Mouse (Mus musculus): ENCODE results near the gene Etv6. TPM values are rescaled to one million over a fixed set of nuclear protein-coding genes. Genes with fewer than 3 reads are reported as not detected.

Gene Etv6
- total and polyA plus RNA-seq, 2 experiments = 4.1 to 8.6 TPM

- peak overlapping the region; percentile 91 for H3K4me3 ChIP-seq (ENCODE audit: insufficient read depth, low read depth, low read length)
- under 1% methylated on average over 55 of the region's 55 CpGs for WGBS
- H3K27me3 ChIP-seq (ENCODE audit: control insufficient read depth, insufficient read depth, low read length) = no peaks in the 10 kb centered on the region
- no peaks in the 10 kb centered on the region for H3K36me3 ChIP-seq (ENCODE audit: control insufficient read depth, insufficient read depth, low read length)
- peaks cover 11% of the 10 kb centered on the region; the same call in 1 of the 2 replicates for H3K79me2 ChIP-seq (ENCODE audit: control insufficient read depth, insufficient read depth, low read length)
- peak overlapping the region; percentile 100 for H3K27ac ChIP-seq (replicated peaks; ENCODE audit: insufficient read depth, low read depth, low read length)
- H3K4me1 ChIP-seq (ENCODE audit: control insufficient read depth, insufficient read depth, low read length) = peaks cover 15% of the 10 kb centered on the region
- peak; percentile 68 for DNase-seq (ENCODE audit: extremely low read depth, low read depth, low spot score)
- TF ChIP-seq POLR2A (IDR thresholded peaks at IDR 0.05; ENCODE audit: extremely low read depth, insufficient read depth, low read length) (peak; percentile 76), CTCF (IDR thresholded peaks at IDR 0.05; ENCODE audit: low read depth, low read length) (no peak)
- H3K9ac ChIP-seq (ENCODE audit: low read depth, low read length) = peak overlapping the region; percentile 97
Observed at GRCm38 (mm10) chr6:134034904-134035489, 503 bp upstream of the Etv6 start.

GRCm38 (mm10) chr6:134036491-134036911, 1.0 kb downstream of the Etv6 start:
- 4% methylated on average over 8 of the region's 8 CpGs for WGBS
- Histone ChIP-seq H3K4me1 (ENCODE audit: control insufficient read depth, insufficient read depth, low read length) (peaks cover 17% of the 10 kb centered on the region), H3K27me3 (ENCODE audit: control insufficient read depth, insufficient read depth, low read length) (no peaks in the 10 kb centered on the region), H3K36me3 (ENCODE audit: control insufficient read depth, insufficient read depth, low read length) (no peaks in the 10 kb centered on the region), H3K9ac (ENCODE audit: low read depth, low read length) (peak overlapping the region; percentile 97), H3K4me3 (ENCODE audit: insufficient read depth, low read depth, low read length) (peak overlapping the region; percentile 91), H3K79me2 (ENCODE audit: control insufficient read depth, insufficient read depth, low read length) (peaks cover 25% of the 10 kb centered on the region), H3K27ac (replicated peaks; ENCODE audit: insufficient read depth, low read depth, low read length) (peak overlapping the region; percentile 100)
- TF ChIP-seq POLR2A (IDR thresholded peaks at IDR 0.05; ENCODE audit: extremely low read depth, insufficient read depth, low read length) = no peak
- TF ChIP-seq CTCF (IDR thresholded peaks at IDR 0.05; ENCODE audit: low read depth, low read length) = no peak
- no peak for DNase-seq (ENCODE audit: extremely low read depth, low read depth, low spot score)

GRCm38 (mm10) chr6:134036951-134037431, 1.5 kb downstream of the Etv6 start:
- TF ChIP-seq CTCF (IDR thresholded peaks at IDR 0.05; ENCODE audit: low read depth, low read length) = no peak
- no peak for TF ChIP-seq POLR2A (IDR thresholded peaks at IDR 0.05; ENCODE audit: extremely low read depth, insufficient read depth, low read length)
- peaks cover 30% of the 10 kb centered on the region for H3K79me2 ChIP-seq (ENCODE audit: control insufficient read depth, insufficient read depth, low read length)
- H3K27ac ChIP-seq (replicated peaks; ENCODE audit: insufficient read depth, low read depth, low read length) = peak overlapping the region; percentile 20; the same call in 1 of the 2 replicates
- H3K36me3 ChIP-seq (ENCODE audit: control insufficient read depth, insufficient read depth, low read length) = no peaks in the 10 kb centered on the region
- H3K9ac ChIP-seq (ENCODE audit: low read depth, low read length) = peak overlapping the region; percentile 31; the same call in 1 of the 2 replicates
- peak overlapping the region; percentile 91 for H3K4me3 ChIP-seq (ENCODE audit: insufficient read depth, low read depth, low read length)
- peaks cover 17% of the 10 kb centered on the region for H3K4me1 ChIP-seq (ENCODE audit: control insufficient read depth, insufficient read depth, low read length)
- 11% methylated on average over 3 of the region's 3 CpGs for WGBS
- no peaks in the 10 kb centered on the region for H3K27me3 ChIP-seq (ENCODE audit: control insufficient read depth, insufficient read depth, low read length)
- peak; percentile 54 for DNase-seq (ENCODE audit: extremely low read depth, low read depth, low spot score)

GRCm38 (mm10) chr6:134037960-134038359, 2.5 kb downstream of the Etv6 start:
- H3K9ac ChIP-seq (ENCODE audit: low read depth, low read length) = no peak overlapping the region
- peaks cover 33% of the 10 kb centered on the region for H3K79me2 ChIP-seq (ENCODE audit: control insufficient read depth, insufficient read depth, low read length)
- DNase-seq (ENCODE audit: extremely low read depth, low read depth, low spot score) = no peak
- H3K27me3 ChIP-seq (ENCODE audit: control insufficient read depth, insufficient read depth, low read length) = no peaks in the 10 kb centered on the region
- TF ChIP-seq CTCF (IDR thresholded peaks at IDR 0.05; ENCODE audit: low read depth, low read length) (no peak), POLR2A (IDR thresholded peaks at IDR 0.05; ENCODE audit: extremely low read depth, insufficient read depth, low read length) (no peak)
- no peak overlapping the region for H3K4me3 ChIP-seq (ENCODE audit: insufficient read depth, low read depth, low read length)
- H3K36me3 ChIP-seq (ENCODE audit: control insufficient read depth, insufficient read depth, low read length) = no peaks in the 10 kb centered on the region
- peaks cover 17% of the 10 kb centered on the region for H3K4me1 ChIP-seq (ENCODE audit: control insufficient read depth, insufficient read depth, low read length)
- H3K27ac ChIP-seq (replicated peaks; ENCODE audit: insufficient read depth, low read depth, low read length) = no peak overlapping the region
- WGBS = 79% methylated on average over 10 of the region's 10 CpGs

GRCm38 (mm10) chr6:134038881-134039280, 3.4 kb downstream of the Etv6 start:
- Histone ChIP-seq H3K9ac (ENCODE audit: low read depth, low read length) (peak overlapping the region; percentile 29), H3K4me1 (ENCODE audit: control insufficient read depth, insufficient read depth, low read length) (peaks cover 17% of the 10 kb centered on the region), H3K36me3 (ENCODE audit: control insufficient read depth, insufficient read depth, low read length) (no peaks in the 10 kb centered on the region), H3K27me3 (ENCODE audit: control insufficient read depth, insufficient read depth, low read length) (no peaks in the 10 kb centered on the region), H3K27ac (replicated peaks; ENCODE audit: insufficient read depth, low read depth, low read length) (peak overlapping the region; percentile 90), H3K79me2 (ENCODE audit: control insufficient read depth, insufficient read depth, low read length) (peaks cover 39% of the 10 kb centered on the region), H3K4me3 (ENCODE audit: insufficient read depth, low read depth, low read length) (no peak overlapping the region)
- peak; percentile 73 for DNase-seq (ENCODE audit: extremely low read depth, low read depth, low spot score)
- WGBS = 28% methylated on average over 6 of the region's 6 CpGs
- TF ChIP-seq CTCF (IDR thresholded peaks at IDR 0.05; ENCODE audit: low read depth, low read length) = no peak
- no peak for TF ChIP-seq POLR2A (IDR thresholded peaks at IDR 0.05; ENCODE audit: extremely low read depth, insufficient read depth, low read length)

- DNase-seq (ENCODE audit: extremely low read depth, low read depth, low spot score) = peak; percentile 92
- no peak for TF ChIP-seq POLR2A (IDR thresholded peaks at IDR 0.05; ENCODE audit: extremely low read depth, insufficient read depth, low read length)
- no peak for TF ChIP-seq CTCF (IDR thresholded peaks at IDR 0.05; ENCODE audit: low read depth, low read length)
- H3K36me3 ChIP-seq (ENCODE audit: control insufficient read depth, insufficient read depth, low read length) = no peaks in the 10 kb centered on the region
- H3K4me1 ChIP-seq (ENCODE audit: control insufficient read depth, insufficient read depth, low read length) = peaks cover 20% of the 10 kb centered on the region
- peak overlapping the region; percentile 29 for H3K9ac ChIP-seq (ENCODE audit: low read depth, low read length)
- no peak overlapping the region; the same call in 1 of the 2 replicates for H3K4me3 ChIP-seq (ENCODE audit: insufficient read depth, low read depth, low read length)
- H3K27me3 ChIP-seq (ENCODE audit: control insufficient read depth, insufficient read depth, low read length) = no peaks in the 10 kb centered on the region
- peaks cover 43% of the 10 kb centered on the region for H3K79me2 ChIP-seq (ENCODE audit: control insufficient read depth, insufficient read depth, low read length)
- 15% methylated on average over 8 of the region's 8 CpGs for WGBS
- H3K27ac ChIP-seq (replicated peaks; ENCODE audit: insufficient read depth, low read depth, low read length) = peak overlapping the region; percentile 90
Observed at GRCm38 (mm10) chr6:134039351-134039750, 3.9 kb downstream of the Etv6 start.
